Mouse (Mus musculus) thymus, adult 2 months (tissue): Measurements from ENCODE around the gene Yap1.

Experiments used
- CTCF ChIP-seq: fragments of 200-500 bp; IDR thresholded peaks from 2 replicates; pipeline ENCODE4 v1.5.1; 2012; ENCODE audit warnings: mild to moderate bottlenecking, control low read depth, low read length, moderate library complexity, borderline replicate concordance; ENCODE audit not compliant: control insufficient read depth, poor library complexity, insufficient read depth; ENCODE audit errors: extremely low read depth
- POLR2A ChIP-seq: fragments of 200-500 bp; IDR thresholded peaks from 2 replicates; pipeline ENCODE4 v1.6.1; 2012; ENCODE audit warnings: mild to moderate bottlenecking, low read length, control low read depth, moderate library complexity; ENCODE audit not compliant: control insufficient read depth, poor library complexity, insufficient read depth; ENCODE audit errors: extremely low read depth

GRCm38 (mm10) chr9:8043044-8043387 is 38.6 kb upstream of the Yap1 start:
- TF ChIP-seq POLR2A (no peak), CTCF (no peak)
